Mouse (Mus musculus) intestine, embryonic 15.5 days (tissue): ENCODE data around the gene Asxl2. TPM values are rescaled to one million over a fixed set of nuclear protein-coding genes. Genes with fewer than 3 reads are reported as not detected.

ENCODE experiments used
- polyA plus RNA-seq: library from polyadenylated mRNA; unstranded; fragments of >200 nt; fragmentation: Nextera tagmentation; extraction: Ambion mirVana; gene quantifications from 2 replicates; pipeline ENCODE4 v1.2.1, GENCODE M21; 2015

Asxl2 gene
- polyA plus RNA-seq, 1 experiment from 2014 or later: 18.6 TPM

Other genes with a start within 250 kb of the Asxl2 start
- gene Rab10, start 116.9 kb upstream of the Asxl2 start, polyA plus RNA-seq: 68.7 and 75.2 TPM in 2 replicates
- 8.1 and 8.7 TPM in 2 replicates for gene Kif3c, start 61.7 kb upstream of the Asxl2 start, polyA plus RNA-seq
- 24.7 and 25.0 TPM in 2 replicates for gene Dtnb, start 145.5 kb downstream of the Asxl2 start, polyA plus RNA-seq